Mouse (Mus musculus): ENCODE data around the gene Styx. TPM values are rescaled to one million over a fixed set of nuclear protein-coding genes. Genes with fewer than 3 reads are reported as not detected.

The Styx gene
- 10 to 100 TPM; 16.8 to 18.7 TPM for total RNA-seq (2023)

GRCm38 (mm10) chr14:45350931-45351859, at the start of gene Styx:
TSS of gene Styx (plus strand) at chr14:45351093.

GRCm38 (mm10) chr14:45318426-45319236, 32.3 kb upstream of the Styx start, which contains the start of gene Ero1l:
TSS of gene Ero1l (minus strand) at chr14:45318771.

GRCm38 (mm10) chr14:45329589-45330181, 21.2 kb upstream of the Styx start, which contains the start of gene Psmc6:
TSS of gene Psmc6 (plus strand) at chr14:45329788.

GRCm38 (mm10) chr14:45404813-45405212, 53.9 kb downstream of the Styx start, which contains the start of gene Gnpnat1:
TSS of gene Gnpnat1 (minus strand) at chr14:45404913.

Other genes starting within 250 kb of the Styx start
- gene Gpr137c, start 131.4 kb upstream of the Styx start, total RNA-seq (2023), result 1 to 10 TPM; 6.9 to 8.0 TPM
- gene Txndc16, start 130.8 kb upstream of the Styx start, total RNA-seq (2023), result 10 to 100 TPM; 21.6 to 24.1 TPM
- gene Ero1l, start 32.3 kb upstream of the Styx start, total RNA-seq (2023), result 10 to 100 TPM; 65.3 to 89.8 TPM
- 10 to 100 TPM; 60.5 to 61.1 TPM for gene Psmc6, start 21.3 kb upstream of the Styx start, total RNA-seq (2023)
- 1 to 10 TPM; 3.7 to 6.4 TPM for gene Gnpnat1, start 53.8 kb downstream of the Styx start, total RNA-seq (2023)
- gene Fermt2, start 179.0 kb downstream of the Styx start, total RNA-seq (2023), result under 1 TPM; 0.42 TPM

Data from neutrophil, adult 83 days (primary cell).